Mouse (Mus musculus) urinary bladder, postnatal 36 days (tissue): ENCODE measurements around the gene Kcnk7.
"Not testable (repeated sequence)": the region's sequence is repeated elsewhere in the genome, so short reads cannot be mapped to it uniquely, and the experiment has no call there.

Experiments used
- DNase-seq, 2 experiments: peaks; one replicate each; pipeline ENCODE4 v3.0.0; 2022; ENCODE audit warnings: low spot score in 2 of 2, mixed read lengths in 1 of 2

The Kcnk7 gene

GRCm38 (mm10) chr19:5704163-5704800 is at the start of gene Kcnk7:
TSS of gene Kcnk7 (plus strand) at chr19:5704367.
- DNase-seq, result no peak

GRCm38 (mm10) chr19:5654720-5655298 is 49.4 kb upstream of the Kcnk7 start:
- no peak for DNase-seq

- DNase-seq, result peak in 1 of 2 experiments; percentile 26
These were observed 43.0 kb upstream of the Kcnk7 start for GRCm38 (mm10) chr19:5660942-5661751.

- DNase-seq, result no peak
These were observed 41.9 kb upstream of the Kcnk7 start for GRCm38 (mm10) chr19:5662310-5662709.

- DNase-seq, result peak; percentile 94
These were observed 40.9 kb upstream of the Kcnk7 start, which contains the start of gene Sipa1 for GRCm38 (mm10) chr19:5662981-5663913. TSS of gene Sipa1 (minus strand) at chr19:5663707.

DNA sequence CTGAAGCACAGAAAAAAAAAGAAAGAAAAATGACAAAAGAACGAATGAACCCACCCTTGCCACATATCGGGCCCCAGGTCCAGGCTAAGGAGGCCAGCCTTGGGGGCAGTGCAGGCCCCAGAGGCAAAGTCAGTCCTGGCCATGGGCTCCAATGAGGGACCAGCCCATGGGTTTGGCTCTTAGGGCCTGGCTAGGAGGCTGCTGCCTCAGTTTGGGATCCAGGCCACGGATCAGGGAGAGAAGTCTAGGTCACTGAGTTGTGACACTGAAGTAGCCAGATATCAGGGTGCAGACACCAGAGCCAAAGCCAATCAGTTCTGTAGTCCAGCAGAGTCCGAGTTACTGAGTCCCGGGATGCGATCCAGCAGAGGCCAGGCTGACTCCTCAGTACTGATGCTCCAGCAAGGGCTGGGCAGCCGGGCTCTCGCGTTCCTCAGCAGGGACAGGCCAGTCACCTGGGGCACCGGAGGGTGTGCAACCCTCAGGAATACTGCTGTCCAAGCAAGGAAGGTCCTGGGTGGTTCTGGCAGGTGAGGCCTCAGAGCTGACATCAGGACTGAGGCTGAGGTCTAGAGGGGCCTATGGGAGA is 39.4 kb upstream of the Kcnk7 start:
- no peak for DNase-seq

GRCm38 (mm10) chr19:5665465-5665864 is 38.7 kb upstream of the Kcnk7 start:
- no peak for DNase-seq

DNA sequence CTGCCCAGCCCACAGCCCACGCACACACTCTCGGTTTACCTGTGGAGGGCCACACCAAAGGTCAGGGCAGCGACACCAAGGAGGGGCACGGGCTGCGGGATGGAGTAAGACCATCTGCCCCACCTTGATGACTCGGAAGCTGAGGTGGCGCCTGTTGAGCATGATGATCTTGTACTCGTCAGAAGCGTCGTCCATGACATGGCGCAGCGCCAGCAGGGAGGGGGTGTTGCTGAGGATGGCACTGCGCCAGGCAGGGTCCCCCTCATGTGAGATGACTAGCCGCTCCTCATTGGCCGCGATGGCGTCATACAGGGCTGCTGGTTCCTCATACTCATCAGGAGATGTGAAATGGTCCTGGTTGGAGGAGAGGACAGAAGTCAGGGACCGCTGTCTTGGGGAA is 37.8 kb upstream of the Kcnk7 start:
- DNase-seq, result no peak

DNA sequence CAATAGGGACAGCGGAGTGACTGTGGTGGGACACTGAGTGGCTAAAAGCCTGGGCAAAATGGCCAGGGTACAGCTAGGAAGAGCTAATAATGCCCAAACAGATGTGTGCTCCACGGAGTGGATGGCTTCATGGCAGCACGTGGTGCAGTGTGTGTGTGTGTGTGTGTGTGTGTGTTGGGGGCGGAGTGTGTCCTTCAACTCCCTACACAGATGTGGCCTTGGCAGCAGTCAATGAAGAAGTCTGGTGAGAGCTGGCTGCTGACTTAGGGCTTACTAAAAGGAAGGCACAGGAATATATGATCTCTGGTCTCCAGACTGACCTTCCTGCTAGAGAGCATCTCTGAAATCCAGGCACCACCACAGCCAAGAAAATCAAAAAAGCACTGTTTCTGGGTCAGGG is 35.8 kb upstream of the Kcnk7 start:
- no peak for DNase-seq

DNA sequence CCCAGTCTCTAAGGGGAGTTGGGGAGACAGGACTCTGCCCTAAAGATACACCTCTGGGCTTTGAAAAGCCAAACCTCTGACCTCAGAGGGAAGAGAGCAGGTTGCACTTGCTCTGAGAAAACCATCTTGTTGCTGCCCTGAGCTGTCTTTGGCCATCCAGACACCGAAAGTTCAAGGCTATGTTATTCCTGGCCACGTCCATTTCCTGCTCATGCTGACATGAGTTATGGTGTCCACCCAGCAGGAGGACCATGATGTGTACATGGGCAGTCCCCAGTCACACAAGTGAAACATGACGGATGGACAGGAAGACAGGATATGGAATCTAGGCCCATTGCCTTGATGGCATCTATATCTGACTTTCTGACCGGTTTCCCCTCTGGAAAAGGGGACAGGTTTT is 23.7 kb upstream of the Kcnk7 start:
- no peak for DNase-seq

- no peak for DNase-seq
These were observed 19.9 kb upstream of the Kcnk7 start for GRCm38 (mm10) chr19:5684236-5684635.

DNA sequence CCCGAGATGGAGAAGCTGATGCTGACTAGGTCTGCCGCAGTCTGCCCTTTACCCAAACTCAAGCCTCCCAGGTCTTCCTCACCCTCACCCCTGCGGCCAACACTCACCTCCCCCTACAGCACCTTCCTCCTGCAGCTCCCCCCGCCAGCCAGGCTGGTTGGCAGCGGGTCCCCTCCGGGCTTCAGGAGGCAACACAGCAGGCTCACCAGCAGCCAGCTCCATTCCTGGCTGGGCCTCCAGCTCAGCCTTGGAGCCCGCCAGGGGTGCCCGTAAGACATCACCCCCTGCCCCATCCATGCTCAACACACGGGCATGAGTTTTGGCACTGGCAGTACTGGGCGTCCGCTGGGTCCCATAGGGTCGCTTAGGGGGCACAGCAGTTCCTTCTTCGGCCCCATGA is 19.2 kb upstream of the Kcnk7 start:
- DNase-seq, result no peak

DNA sequence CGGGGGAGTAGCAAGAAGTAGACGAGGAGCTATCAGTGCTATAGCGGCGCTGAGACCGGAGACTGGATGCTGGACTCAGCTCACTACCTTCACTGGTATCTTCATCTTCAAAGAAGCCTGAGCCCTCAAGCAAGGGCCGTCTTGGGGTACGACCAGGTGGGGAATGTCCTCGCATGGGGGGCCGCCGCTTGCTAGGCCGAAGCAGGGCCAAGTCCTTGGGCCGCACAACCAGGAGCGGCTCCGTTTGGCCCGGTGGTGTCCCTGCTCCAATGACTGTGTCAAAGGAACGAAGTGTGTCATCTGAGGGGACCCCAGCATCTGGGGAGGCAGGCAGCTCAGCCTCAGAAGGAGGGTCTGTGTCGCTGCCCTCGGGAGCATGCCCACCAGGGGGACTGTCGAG is 18.7 kb upstream of the Kcnk7 start:
- no peak for DNase-seq

DNA sequence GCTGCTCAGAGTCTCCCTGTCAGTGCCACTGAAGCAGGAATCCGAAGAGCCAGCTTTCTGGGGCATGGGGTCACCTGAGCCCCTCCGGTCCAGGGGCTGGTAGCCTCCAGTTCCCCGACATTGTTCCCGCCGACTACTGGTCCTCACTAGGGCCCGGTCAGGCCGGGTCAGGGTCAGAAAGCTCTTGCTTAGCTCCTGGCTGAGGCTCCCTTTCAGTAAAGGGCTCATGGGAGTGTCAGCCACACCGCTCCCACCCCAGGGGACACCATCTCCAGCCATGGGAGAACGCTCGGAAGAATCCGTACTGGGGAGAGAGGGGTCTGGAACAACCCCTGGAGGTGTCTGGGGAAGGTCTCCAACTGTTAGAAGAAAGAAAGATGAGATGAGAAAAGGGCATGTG is 18.3 kb upstream of the Kcnk7 start:
- no peak for DNase-seq

DNA sequence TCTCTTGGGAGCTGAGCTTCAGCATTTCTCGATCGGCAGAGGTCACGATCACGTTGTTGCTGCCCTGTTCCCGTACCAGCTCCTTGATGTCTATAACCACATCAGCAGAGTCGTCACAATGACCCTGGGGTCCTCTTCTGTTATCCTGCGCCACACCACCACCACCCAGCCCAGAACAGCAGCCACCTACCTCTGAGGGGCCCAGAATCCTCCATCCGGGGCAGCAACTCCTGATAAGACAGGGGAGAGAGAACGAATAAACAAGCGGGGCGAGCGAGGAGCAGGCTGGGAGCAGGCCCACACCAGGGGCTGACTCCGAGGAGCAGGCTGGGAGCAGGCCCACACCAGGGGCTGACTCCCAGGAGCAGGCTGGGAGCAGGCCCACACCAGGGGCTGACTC is 17.7 kb upstream of the Kcnk7 start:
- no peak for DNase-seq

DNA sequence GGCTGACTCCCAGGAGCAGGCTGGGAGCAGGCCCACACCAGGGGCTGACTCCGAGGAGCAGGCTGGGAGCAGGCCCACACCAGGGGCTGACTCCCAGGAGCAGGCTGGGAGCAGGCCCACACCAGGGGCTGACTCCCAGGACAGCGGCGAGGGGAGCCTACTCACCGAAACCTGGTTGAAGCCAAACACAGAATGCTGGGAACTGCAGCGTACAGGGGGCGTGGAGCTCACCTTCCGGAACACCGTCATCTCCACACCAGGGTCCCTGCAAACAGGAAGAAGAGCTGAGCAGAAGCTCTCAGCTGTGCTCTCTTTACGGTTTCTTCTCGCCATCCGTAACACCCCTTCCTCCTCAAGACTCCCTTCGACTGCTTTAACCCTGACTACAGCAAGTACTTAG is 17.2 kb upstream of the Kcnk7 start:
- not testable (repeated sequence) for DNase-seq

DNA sequence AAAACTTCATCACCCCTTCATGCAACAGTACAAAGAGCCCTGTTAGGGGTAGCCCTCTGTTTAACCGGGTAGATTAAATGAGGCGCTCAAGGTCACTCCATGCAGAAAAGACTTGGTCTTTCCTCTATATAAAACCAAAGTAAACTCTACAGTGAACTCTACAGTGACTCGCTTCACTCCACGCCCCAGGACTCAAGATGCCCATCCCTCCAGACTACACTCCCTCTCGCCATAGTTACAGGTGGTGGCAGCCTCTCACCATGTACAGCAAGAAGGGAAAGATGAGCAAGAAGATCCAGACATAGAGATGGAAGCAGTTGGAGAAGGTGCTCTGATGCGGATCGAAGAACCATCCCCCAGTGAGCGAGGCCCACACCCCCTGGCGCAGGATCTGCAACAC is 16.4 kb upstream of the Kcnk7 start:
- DNase-seq, result no peak

DNA sequence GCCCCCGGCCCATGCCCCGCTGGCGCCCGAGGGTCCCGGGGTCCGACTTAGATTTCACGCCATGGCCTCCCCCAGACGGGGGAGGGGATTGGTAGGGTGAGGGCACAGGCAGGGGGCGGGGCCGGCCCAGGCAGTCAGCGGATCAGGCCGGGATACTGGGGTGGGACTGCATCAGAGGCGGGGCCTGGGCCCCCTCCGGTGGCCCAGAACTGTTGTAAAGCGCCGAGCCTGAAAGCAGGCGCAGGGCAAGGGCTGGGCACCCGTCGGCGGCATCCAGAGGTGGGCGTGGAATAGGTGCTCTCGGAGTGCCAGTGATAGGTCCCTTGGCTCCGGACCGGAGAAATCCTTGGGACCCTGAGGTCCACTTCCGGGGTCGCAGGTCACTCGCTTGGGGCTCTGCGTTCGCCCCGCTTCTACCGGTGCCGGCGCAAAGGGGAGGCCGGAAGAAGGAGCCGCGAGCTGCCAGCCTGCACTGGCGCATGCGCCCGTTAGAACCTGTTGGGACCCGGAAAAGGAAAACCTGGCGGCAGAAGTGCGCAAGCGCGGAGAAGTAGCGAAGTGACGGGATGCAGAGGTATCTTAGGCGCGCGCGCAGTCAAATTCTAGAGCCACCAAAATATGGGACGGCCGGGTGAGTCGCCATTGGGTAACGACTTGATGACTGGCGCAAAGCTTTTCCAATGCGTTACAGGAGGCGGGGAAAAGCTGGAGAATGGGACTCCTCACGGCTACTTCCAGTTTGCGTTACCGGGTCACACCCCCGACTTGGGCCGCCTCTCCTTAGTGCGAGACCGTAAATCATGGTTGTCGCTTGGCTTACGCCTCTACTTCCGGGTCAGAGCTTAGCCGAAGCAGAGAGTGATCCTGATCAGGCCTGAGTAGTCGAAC is 15.7 kb upstream of the Kcnk7 start, which contains the start of the genes Map3k11 and Pcnx3:
Map3k11 (plus strand) TSS at position 543 of the 888 bp plus-strand sequence.
Pcnx3 (minus strand) TSS at position 709 of the 888 bp plus-strand sequence.
- peak; percentile 92 to 97 for DNase-seq

DNA sequence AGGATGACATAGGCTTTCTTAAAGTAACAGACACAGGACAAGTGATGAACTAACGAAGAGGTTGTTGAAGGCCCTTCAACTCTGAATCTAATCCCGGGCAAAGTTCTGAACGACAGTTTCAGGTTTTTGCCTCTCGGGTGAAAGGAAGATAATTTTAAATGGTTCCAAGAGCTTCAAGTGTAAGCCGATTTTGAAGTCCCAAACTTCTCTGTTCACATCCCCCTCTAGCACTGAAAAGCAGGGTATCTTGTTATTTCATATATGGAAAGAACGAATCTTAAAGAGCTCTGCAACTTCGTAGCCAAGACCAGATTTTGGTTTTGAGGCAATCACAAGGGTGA is 15.1 kb upstream of the Kcnk7 start:
- no peak for DNase-seq
